Mouse (Mus musculus) forebrain, embryonic 11.5 days (tissue): ENCODE data around the gene Zic4. TPM values are rescaled to one million over a fixed set of nuclear protein-coding genes. Genes with fewer than 3 reads are reported as not detected.
A peak's percentile ranks its signal among the peaks of the same experiment; 100 is the strongest.

Experiments used
- ATAC-seq: fragments of 200-750 bp; cut with Nextera tagmentation; replicated peaks from 2 replicates; pipeline ENCODE4 v1.8.0; 2017; ENCODE audit warnings: moderate TSS enrichment; ENCODE audit not compliant: low FRiP score
- DNase-seq: peaks from one replicate; pipeline ENCODE4 v3.0.0-alpha.2; 2017; ENCODE audit warnings: low spot score
- H3K27ac ChIP-seq: fragments of 300-500 bp; sonication (generic); 2 replicates; pipeline ENCODE4 v1.5.1; 2014; ENCODE audit warnings: low read depth, low read length
- H3K27me3 ChIP-seq: fragments of 300-500 bp; sonication (generic); 2 replicates; pipeline ENCODE4 v1.6.1; 2014; ENCODE audit warnings: mild to moderate bottlenecking, low read length, mixed read lengths; ENCODE audit not compliant: control insufficient read depth, insufficient read depth
- H3K36me3 ChIP-seq: fragments of 300-500 bp; sonication (generic); 2 replicates; pipeline ENCODE4 v1.6.1; 2014; ENCODE audit warnings: mild to moderate bottlenecking, low read length, moderate library complexity, mixed read lengths; ENCODE audit not compliant: control insufficient read depth, insufficient read depth
- H3K4me1 ChIP-seq: fragments of 300-500 bp; sonication (generic); replicated peaks from 2 replicates; pipeline ENCODE4 v1.6.1; 2014; ENCODE audit warnings: low read length, mixed read lengths; ENCODE audit not compliant: control insufficient read depth, insufficient read depth
- H3K4me2 ChIP-seq: fragments of 300-500 bp; sonication (generic); 2 replicates; pipeline ENCODE4 v1.6.1; 2014; ENCODE audit warnings: low read depth, mild to moderate bottlenecking, low read length, moderate library complexity, mixed read lengths; ENCODE audit not compliant: severe bottlenecking
- H3K4me3 ChIP-seq: fragments of 300-500 bp; sonication (generic); 2 replicates; pipeline ENCODE4 v1.5.1; 2014; ENCODE audit warnings: low read depth, low read length
- H3K9ac ChIP-seq: fragments of 300-500 bp; sonication (generic); 2 replicates; pipeline ENCODE4 v1.6.1; 2014; ENCODE audit warnings: low read length
- H3K9me3 ChIP-seq: fragments of 300-500 bp; sonication (generic); 2 replicates; pipeline ENCODE4 v1.6.1; 2016; ENCODE audit warnings: low read length, mixed read lengths; ENCODE audit not compliant: control insufficient read depth
- WGBS: fragments of 180-500 bp; shearing (Covaris S2); extraction: QIAGEN DNeasy Blood & Tissue Kit; methylation state at CpG from one replicate; pipeline ENCODE4 v1.1.7; 2014; 5-methylcytosine and 5-hydroxymethylcytosine counted together
- polyA plus RNA-seq: library from polyadenylated mRNA; unstranded; fragments of >200 nt; fragmentation: Nextera tagmentation; extraction: Ambion mirVana; gene quantifications from 2 replicates; pipeline ENCODE4 v1.2.1, GENCODE M21; 2014

Zic4 gene
- polyA plus RNA-seq, 1 experiment from 2014 or later: 59.5 TPM

DNA sequence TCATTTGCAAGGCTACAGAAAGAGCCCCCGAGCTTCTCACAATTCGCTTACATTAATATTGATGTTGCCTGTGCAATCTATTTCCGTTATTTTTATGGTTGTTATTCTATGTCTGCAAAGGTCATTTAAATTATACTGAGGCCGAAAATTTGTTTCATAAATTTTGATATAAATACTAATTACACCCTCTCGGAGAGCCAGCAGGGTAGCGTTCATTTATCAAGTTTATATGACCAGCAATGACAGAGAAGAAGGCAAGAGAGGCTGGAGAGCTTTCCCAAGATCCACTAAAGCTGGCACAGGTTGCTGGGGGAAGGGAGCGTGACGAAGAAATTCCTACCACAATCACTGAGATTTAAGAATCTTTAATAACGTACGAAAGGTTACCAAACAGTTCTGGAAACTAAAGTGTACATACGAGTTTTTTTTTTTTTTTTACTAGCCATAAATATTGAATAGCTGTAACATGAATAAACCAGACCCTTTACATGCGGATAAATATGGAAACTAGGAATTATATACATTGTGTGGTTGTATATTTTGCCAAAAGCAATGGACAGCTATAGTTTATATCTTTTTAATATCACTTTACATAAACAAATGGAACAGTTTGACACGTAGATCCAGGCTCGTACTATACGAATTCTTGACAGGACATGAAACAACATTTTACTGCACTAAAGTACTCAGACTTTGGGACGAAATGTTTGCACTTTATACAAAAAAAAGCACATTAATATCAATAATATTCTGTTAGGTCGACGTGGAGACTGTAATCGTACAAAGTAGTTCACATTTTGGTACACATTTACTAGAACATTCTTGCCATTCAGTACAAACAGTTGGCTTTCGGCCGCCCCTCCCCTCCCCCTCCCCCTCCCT is 1.8 kb upstream of the Zic4 start:
- Histone ChIP-seq H3K4me1 (no peaks in the 10 kb centered on the region; the same call in 1 of the 2 replicates), H3K27ac (peak overlapping the region; percentile 39), H3K4me2 (peak overlapping the region; percentile 49; the same call in 1 of the 2 replicates), H3K9ac (peak overlapping the region; percentile 98), H3K9me3 (no peaks in the 10 kb centered on the region), H3K27me3 (peaks cover 19% of the 10 kb centered on the region), H3K4me3 (peak overlapping the region; percentile 72), H3K36me3 (no peaks in the 10 kb centered on the region)
- ATAC-seq: no peak
- WGBS: 6% methylated on average over 21 of the region's 21 CpGs
- no peak for DNase-seq

DNA sequence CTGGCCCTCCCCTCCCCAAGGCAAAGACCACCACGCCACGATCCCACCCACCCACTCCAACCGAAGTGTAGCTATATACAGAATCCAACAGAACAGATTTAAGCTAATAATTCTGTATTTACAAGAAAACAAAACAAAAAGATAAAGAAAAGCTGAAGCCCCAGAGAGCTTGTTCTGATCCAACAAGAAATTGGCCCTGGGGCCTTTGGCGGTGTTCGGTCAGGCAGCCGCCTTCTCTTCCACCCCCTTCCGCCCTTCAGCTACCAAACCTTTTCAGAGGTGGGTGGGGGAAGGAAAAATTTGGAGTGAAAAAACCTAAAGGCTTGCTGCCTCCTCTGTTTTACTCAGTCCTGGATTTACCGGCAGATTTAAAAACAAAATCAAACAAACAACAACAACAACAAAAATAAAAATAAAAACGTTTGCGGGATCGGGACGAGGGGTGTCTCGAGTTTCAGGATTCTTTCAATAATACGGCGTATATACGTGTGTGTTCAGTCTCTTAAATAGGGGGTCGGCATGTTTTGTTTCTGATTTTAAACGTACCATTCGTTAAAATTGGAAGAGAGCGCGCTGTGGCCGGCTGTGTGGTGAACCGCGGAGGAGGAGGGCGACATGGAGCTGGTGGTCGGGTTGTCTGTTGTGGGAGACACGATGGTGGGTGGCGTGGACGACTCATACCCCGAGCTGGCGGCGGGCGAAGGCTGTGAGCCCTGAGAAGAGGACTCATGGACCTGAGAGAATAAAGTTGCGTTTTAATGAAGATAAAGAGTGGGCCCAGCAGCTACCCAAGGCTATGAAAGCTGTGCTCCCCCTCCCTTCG is 969 bp upstream of the Zic4 start:
- under 1% methylated on average over 34 of the region's 35 CpGs for WGBS
- Histone ChIP-seq H3K36me3 (no peaks in the 10 kb centered on the region), H3K4me2 (peak overlapping the region; percentile 49), H3K9ac (peak overlapping the region; percentile 98), H3K9me3 (no peaks in the 10 kb centered on the region), H3K4me3 (peak overlapping the region; percentile 72), H3K27me3 (peaks cover 17% of the 10 kb centered on the region), H3K4me1 (no peaks in the 10 kb centered on the region; the same call in 1 of the 2 replicates), H3K27ac (peak overlapping the region; percentile 95)
- no peak for ATAC-seq
- DNase-seq: peak; percentile 68

DNA sequence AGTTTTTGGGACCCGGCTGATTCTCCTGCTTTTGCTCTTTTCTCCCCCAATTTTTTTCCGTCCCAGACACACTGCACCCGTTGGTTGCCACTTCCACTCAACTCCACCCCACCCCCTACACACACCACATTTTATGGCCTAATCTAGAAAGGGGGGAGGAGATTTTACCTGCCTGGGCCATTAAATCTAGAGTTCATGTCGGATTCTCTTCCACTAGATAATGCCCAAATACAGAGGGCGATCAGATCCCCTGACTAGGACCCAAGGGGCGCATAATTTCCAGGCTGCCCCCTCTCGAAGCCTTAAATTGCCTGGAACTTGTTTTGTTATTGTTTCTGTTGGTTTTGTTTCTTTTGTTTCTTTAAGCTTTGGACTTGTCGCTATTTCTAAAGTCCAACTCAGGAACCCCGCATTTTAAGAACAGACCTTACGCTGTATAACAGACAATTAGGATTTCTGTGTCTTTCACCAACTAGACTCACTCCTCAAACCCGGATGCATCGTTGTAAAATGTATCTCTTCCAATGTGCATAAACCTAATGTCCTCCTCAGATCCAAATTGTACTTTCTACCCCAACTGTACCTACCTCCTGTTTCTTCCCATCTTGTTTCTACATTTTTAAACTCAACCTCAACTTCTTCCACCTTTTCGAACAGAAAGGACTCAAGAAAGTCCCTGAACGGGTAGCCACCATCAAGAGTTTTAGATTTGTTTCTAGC is 958 bp downstream of the Zic4 start:
- Histone ChIP-seq H3K27ac (peak overlapping the region; percentile 95), H3K9ac (peak overlapping the region; percentile 98), H3K4me3 (peak overlapping the region; percentile 72), H3K9me3 (no peaks in the 10 kb centered on the region), H3K4me1 (no peaks in the 10 kb centered on the region; the same call in 1 of the 2 replicates), H3K27me3 (peaks cover 13% of the 10 kb centered on the region), H3K4me2 (peak overlapping the region; percentile 49), H3K36me3 (no peaks in the 10 kb centered on the region)
- DNase-seq (no peak), ATAC-seq (no peak)
- WGBS: under 1% methylated on average over 14 of the region's 14 CpGs

DNA sequence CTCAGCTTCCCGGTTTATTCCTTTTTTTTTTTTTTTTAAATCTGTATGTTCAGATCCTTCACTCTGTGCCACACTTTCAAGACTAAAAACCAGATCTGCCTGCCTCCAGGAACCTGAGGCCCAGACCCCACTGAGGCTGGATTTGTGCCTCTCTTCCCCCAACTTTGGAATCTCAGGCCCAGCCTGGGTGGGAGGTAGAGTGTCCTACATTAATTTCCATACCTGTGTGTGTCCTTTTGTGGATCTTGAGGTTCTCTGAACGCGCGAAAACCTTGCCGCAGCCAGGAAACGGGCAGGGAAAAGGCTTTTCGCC is 1.6 kb downstream of the Zic4 start:
- H3K27ac ChIP-seq: peak overlapping the region; percentile 95
- no peaks in the 10 kb centered on the region for H3K9me3 ChIP-seq
- WGBS: 3% methylated on average over 7 of the region's 7 CpGs
- H3K4me1 ChIP-seq: no peaks in the 10 kb centered on the region; the same call in 1 of the 2 replicates
- peak overlapping the region; percentile 72 for H3K4me3 ChIP-seq
- ATAC-seq (no peak), DNase-seq (no peak)
- H3K9ac ChIP-seq: peak overlapping the region; percentile 98
- H3K4me2 ChIP-seq: peak overlapping the region; percentile 49
- peaks cover 16% of the 10 kb centered on the region for H3K27me3 ChIP-seq
- no peaks in the 10 kb centered on the region for H3K36me3 ChIP-seq

DNA sequence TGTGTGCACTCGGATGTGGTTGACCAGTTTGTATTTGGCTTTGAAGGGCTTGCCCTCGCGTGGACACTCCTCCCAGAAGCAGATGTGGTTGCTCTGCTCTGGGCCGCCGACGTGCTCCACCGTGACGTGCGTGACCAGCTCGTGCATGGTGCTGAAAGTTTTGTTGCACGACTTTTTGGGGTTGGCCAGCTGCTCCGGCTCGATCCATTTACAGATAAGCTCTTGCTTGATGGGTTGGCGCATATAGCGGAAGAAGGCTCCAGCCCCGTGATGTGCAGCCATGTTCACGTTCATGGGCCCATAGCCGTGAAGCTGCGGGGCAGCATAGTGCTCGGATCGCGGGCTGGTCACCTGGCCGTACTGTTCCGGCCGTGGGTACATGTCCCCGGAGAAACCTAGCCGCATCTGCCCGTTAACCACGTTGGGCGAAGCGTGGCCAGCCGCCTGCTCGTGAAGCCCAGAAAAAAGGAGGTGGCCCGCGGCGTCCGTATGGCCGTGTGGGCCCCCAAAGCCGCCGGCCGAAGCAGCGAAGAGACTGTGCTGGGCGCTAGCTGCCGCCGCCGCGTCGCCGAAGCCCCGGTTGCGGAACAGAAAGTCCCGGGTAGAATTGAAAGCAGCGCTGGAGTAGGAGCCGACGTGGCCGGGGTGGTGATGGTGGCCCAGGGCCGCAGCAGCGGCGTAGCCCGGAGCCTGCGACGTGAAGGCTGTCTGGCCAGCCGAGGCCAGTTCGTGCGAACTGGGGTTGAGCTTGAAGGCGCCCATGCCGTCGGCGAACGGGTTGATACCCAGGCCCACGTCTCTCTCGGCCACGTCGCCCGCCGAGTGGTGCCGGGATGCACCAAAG is 2.1 kb downstream of the Zic4 start:
- under 1% methylated on average over 77 of the region's 77 CpGs for WGBS
- Histone ChIP-seq H3K4me2 (peak overlapping the region; percentile 49), H3K9me3 (no peaks in the 10 kb centered on the region), H3K4me3 (peak overlapping the region; percentile 72), H3K9ac (peak overlapping the region; percentile 98), H3K36me3 (no peaks in the 10 kb centered on the region), H3K27ac (peak overlapping the region; percentile 95), H3K4me1 (peaks cover 1% of the 10 kb centered on the region; the same call in 1 of the 2 replicates), H3K27me3 (peaks cover 19% of the 10 kb centered on the region)
- DNase-seq (no peak), ATAC-seq (peak; percentile 18)

DNA sequence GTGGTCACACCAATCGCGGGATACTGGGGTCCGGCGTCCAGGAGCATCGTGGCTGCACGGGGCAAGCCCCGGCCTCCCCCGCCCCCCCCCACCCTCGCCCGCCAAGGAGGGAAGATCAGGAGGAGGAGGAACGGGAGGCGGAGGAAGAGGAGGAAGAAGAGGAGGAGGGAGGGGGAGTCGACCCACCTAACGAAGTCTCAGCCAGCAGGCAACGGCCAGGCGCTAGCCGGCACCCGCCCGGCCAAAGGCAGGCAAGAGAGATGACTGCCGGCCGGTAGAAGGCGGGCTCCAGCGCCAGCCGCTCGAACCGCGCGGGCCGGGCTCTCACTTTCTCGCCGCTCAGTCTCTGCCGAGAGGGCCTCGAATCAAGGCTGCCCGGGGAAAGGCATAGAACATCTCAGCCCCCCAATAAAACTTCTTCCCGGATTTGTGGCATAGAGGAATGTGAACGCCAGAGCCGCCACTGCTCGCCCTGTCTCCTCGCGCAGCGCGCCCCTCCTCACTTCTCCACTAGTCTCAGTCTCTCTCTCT is 2.8 kb downstream of the Zic4 start:
- H3K4me3 ChIP-seq: peak overlapping the region; percentile 72
- H3K27me3 ChIP-seq: peaks cover 25% of the 10 kb centered on the region
- DNase-seq: peak; percentile 89
- H3K4me1 ChIP-seq: peaks cover 4% of the 10 kb centered on the region; the same call in 1 of the 2 replicates
- under 1% methylated on average over 36 of the region's 42 CpGs for WGBS
- peak overlapping the region; percentile 98 for H3K9ac ChIP-seq
- H3K36me3 ChIP-seq: no peaks in the 10 kb centered on the region
- H3K9me3 ChIP-seq: no peaks in the 10 kb centered on the region
- peak overlapping the region; percentile 49 for H3K4me2 ChIP-seq
- ATAC-seq: peak; percentile 28
- H3K27ac ChIP-seq: peak overlapping the region; percentile 95

DNA sequence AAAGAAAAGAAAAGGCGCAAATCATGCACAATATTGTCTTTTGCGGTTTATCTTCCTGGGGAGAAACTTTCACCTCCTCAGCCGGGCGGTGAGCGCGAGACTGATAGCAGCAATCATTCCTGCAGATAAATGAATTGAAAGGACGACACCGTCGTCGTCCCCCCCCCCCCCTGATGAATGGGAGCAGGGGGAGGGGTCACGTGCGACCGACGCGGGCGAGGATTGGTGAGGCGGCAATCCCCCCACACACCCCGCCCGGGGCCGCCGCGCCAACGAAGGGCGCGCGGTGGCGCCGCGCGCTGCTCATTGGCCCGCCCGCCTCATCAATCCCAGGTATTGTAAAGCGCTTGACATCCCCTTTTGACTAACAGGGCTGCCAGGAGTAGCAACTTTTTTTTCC is 3.5 kb downstream of the Zic4 start, which contains the start of gene Zic1:
Gene Zic1 (minus strand): TSS at position 147 of the 400 bp plus-strand sequence.
- peak within 1 kb of the TSS; percentile 98 for H3K9ac ChIP-seq
- peak within 1 kb of the TSS; percentile 95 for H3K27ac ChIP-seq
- ATAC-seq (peak; percentile 85), DNase-seq (peak; percentile 95)
- H3K4me2 ChIP-seq: peak within 1 kb of the TSS; percentile 49
- peak within 1 kb of the TSS; percentile 72 for H3K4me3 ChIP-seq
- H3K9me3 ChIP-seq: no peaks in the 10 kb centered on the region
- H3K27me3 ChIP-seq: peaks cover 31% of the 10 kb centered on the region
- no peaks in the 10 kb centered on the region for H3K36me3 ChIP-seq
- 1% methylated on average over 26 of the region's 33 CpGs for WGBS
- peaks cover 4% of the 10 kb centered on the region; the same call in 1 of the 2 replicates for H3K4me1 ChIP-seq
